Mouse (Mus musculus) embryonic facial prominence, embryonic 13.5 days (tissue): ENCODE results near the gene C8a. TPM values are rescaled to one million over a fixed set of nuclear protein-coding genes. Genes with fewer than 3 reads are reported as not detected.

ENCODE experiments used
- ATAC-seq: fragments of 200-750 bp; cut with Nextera tagmentation; 2 replicates; pipeline ENCODE4 v1.8.0; 2017; ENCODE audit warnings: low read depth; ENCODE audit not compliant: insufficient number of reproducible peaks, insufficient read depth, low FRiP score, low TSS enrichment
- H3K27ac ChIP-seq: fragments of 300-500 bp; sonication (generic); 2 replicates; pipeline ENCODE4 v1.5.1; 2015; ENCODE audit warnings: moderate library complexity, mild to moderate bottlenecking, inconsistent platforms
- H3K27me3 ChIP-seq: fragments of 300-500 bp; sonication (generic); 2 replicates; pipeline ENCODE4 v1.6.1; 2015; ENCODE audit warnings: mild to moderate bottlenecking, inconsistent platforms
- H3K36me3 ChIP-seq: fragments of 300-500 bp; sonication (generic); 2 replicates; pipeline ENCODE4 v1.6.1; 2015; ENCODE audit warnings: mild to moderate bottlenecking, inconsistent platforms
- H3K4me1 ChIP-seq: fragments of 300-500 bp; sonication (generic); 2 replicates; pipeline ENCODE4 v1.6.1; 2015; ENCODE audit warnings: inconsistent platforms
- H3K4me2 ChIP-seq: fragments of 300-500 bp; sonication (generic); 2 replicates; pipeline ENCODE4 v1.6.1; 2015; ENCODE audit warnings: moderate library complexity, mild to moderate bottlenecking, inconsistent platforms
- H3K4me3 ChIP-seq: fragments of 300-500 bp; sonication (generic); 2 replicates; pipeline ENCODE4 v1.5.1; 2015; ENCODE audit warnings: mild to moderate bottlenecking, inconsistent platforms
- H3K9ac ChIP-seq: fragments of 300-500 bp; sonication (generic); 2 replicates; pipeline ENCODE4 v1.6.1; 2015; ENCODE audit warnings: mild to moderate bottlenecking, inconsistent platforms
- H3K9me3 ChIP-seq: fragments of 300-500 bp; sonication (generic); 2 replicates; pipeline ENCODE4 v1.6.1; 2016; ENCODE audit warnings: inconsistent platforms
- WGBS: fragments of 180-500 bp; shearing (Covaris S2); methylation state at CpG from one replicate; pipeline ENCODE4 v1.1.7; 2015; ENCODE audit warnings: mixed read lengths; 5-methylcytosine and 5-hydroxymethylcytosine counted together
- polyA plus RNA-seq: library from polyadenylated mRNA; unstranded; fragments of >200 nt; fragmentation: Nextera tagmentation; extraction: Ambion mirVana; gene quantifications from 2 replicates; pipeline ENCODE4 v1.2.1, GENCODE M21; 2015

The C8a gene
- polyA plus RNA-seq, 1 experiment from 2014 or later = not detected

DNA sequence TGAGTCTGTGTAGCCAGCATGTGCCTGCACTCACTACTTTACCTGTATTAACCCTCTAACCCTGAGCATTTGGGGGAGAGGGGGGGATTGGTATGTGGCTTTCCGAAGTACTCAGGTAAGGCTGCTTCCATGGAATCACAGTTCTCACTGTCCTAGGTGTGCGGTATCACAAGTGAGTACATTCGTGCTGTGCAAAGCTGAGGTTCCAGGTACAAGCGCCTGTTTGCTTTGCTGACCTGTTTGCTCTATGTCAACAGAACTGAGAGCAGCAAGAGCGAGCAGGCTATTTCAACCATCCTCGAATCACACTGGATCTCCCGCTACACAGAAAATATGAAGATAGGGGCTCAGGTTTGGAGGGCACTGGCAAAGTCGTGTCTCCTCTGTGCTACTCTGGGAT lies 110.1 kb downstream of the C8a start, which contains the start of gene C8b:
Gene C8b (plus strand): TSS at position 253 of the 400 bp plus-strand sequence.
- peaks cover 5% of the 10 kb centered on the region; the same call in 1 of the 2 replicates for H3K4me1 ChIP-seq
- peaks cover 9% of the 10 kb centered on the region for H3K27me3 ChIP-seq
- no peaks in the 10 kb centered on the region for H3K36me3 ChIP-seq
- no peak within 1 kb of the TSS for H3K27ac ChIP-seq
- H3K4me2 ChIP-seq = no peak within 1 kb of the TSS
- ATAC-seq = no peak
- H3K9me3 ChIP-seq = no peaks in the 10 kb centered on the region
- WGBS = 92% methylated on average over 8 of the region's 8 CpGs
- no peak within 1 kb of the TSS for H3K9ac ChIP-seq
- H3K4me3 ChIP-seq = no peak within 1 kb of the TSS

Other genes with a start within 250 kb of the C8a start
- gene C8b, start 110.1 kb downstream of the C8a start, polyA plus RNA-seq = 0.69 TPM in 1 of 2 replicates, not detected in the other
- gene Gm17662, start 19.1 kb downstream of the C8a start, polyA plus RNA-seq = not detected in 2 replicates
- gene Fyb2, start 37.1 kb upstream of the C8a start, polyA plus RNA-seq = 0.21 and 0.29 TPM in 2 replicates
- 1.5 and 1.7 TPM in 2 replicates for gene Prkaa2, start 233.5 kb upstream of the C8a start, polyA plus RNA-seq